Mouse (Mus musculus): ENCODE measurements around the gene Epor. TPM values are rescaled to one million over a fixed set of nuclear protein-coding genes. Genes with fewer than 3 reads are reported as not detected.

The Epor gene
- total and polyA plus RNA-seq, 3 experiments: 192 to 440 TPM; not detected in 1

DNA sequence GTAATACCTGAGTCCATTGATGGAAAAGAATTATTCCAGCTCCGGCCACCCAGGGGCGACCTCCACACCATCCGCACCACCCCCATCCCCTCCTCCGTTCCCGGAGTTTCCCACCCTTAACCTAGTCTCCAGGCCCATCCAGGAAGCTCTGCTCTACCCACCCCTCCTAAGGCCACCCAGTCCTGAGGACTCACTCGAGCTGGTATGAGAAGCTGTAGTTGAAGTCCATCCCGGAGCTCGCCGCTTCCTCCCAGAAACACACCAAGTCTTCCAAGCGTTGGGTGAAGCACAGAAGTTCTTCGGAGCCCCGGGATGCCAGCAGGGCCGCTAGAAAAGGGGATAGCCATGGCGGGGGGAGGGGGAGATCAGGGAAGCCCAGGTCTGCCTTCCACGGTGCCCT is 1.3 kb downstream of the Epor start:
- Histone ChIP-seq H3K4me1 (ENCODE audit: control insufficient read depth in 1 of 2, insufficient read depth in 2 of 2, low read length in 2 of 2) (peaks cover 13 to 32% of the 10 kb centered on the region in 2 experiments), H3K27ac (ENCODE audit: control insufficient read depth, low read depth, low read length) (peak overlapping the region; percentile 91), H3K4me3 (ENCODE audit: control insufficient read depth in 1 of 2, insufficient read depth in 1 of 2, low read depth in 2 of 2, low read length in 2 of 2) (peak overlapping the region; percentile 75 to 77), H3K27me3 (ENCODE audit: control insufficient read depth in 1 of 2, insufficient read depth in 2 of 2, low read length in 2 of 2) (no peaks in the 10 kb centered on the region), H3K9ac (ENCODE audit: control insufficient read depth, low read depth, low read length, poor library complexity, severe bottlenecking) (peak overlapping the region; percentile 77), H3K36me3 (ENCODE audit: control insufficient read depth in 1 of 2, insufficient read depth in 2 of 2, low read length in 2 of 2) (peaks cover 14 to 26% of the 10 kb centered on the region in 2 experiments), H3K9me3 (replicated peaks; ENCODE audit: insufficient read depth, low read length) (no peaks in the 10 kb centered on the region), H3K79me2 (ENCODE audit: control insufficient read depth, insufficient read depth, low read length, poor library complexity) (peaks cover 41% of the 10 kb centered on the region)
- TF ChIP-seq CTCF (IDR thresholded peaks at IDR 0.05 in 2 of 3, conservative IDR thresholded peaks at IDR 0.05 in 1 of 3; ENCODE audit: control insufficient read depth in 1 of 3, insufficient read depth in 1 of 3, low read depth in 2 of 3, low read length in 3 of 3, poor library complexity in 1 of 3, severe bottlenecking in 1 of 3) (no peak), POLR2AphosphoS2 (IDR thresholded peaks at IDR 0.05; ENCODE audit: low read length) (no peak), ZKSCAN1 (IDR thresholded peaks at IDR 0.05; ENCODE audit: low read depth, low read length) (no peak), ZNF384 (IDR thresholded peaks at IDR 0.05; ENCODE audit: low read depth, low read length) (no peak), SMC3 (IDR thresholded peaks at IDR 0.05; ENCODE audit: low read depth, low read length) (no peak), USF1 (IDR thresholded peaks at IDR 0.05; ENCODE audit: low read depth, low read length) (no peak), TBP (IDR thresholded peaks at IDR 0.05; ENCODE audit: low read depth, low read length) (no peak), MYC (IDR thresholded peaks at IDR 0.05; ENCODE audit: low read depth, low read length) (no peak), TAL1 (IDR thresholded peaks at IDR 0.05; ENCODE audit: low read length) (no peak)
- DNase-seq (ENCODE audit: low read depth, low spot score): no peak

DNA sequence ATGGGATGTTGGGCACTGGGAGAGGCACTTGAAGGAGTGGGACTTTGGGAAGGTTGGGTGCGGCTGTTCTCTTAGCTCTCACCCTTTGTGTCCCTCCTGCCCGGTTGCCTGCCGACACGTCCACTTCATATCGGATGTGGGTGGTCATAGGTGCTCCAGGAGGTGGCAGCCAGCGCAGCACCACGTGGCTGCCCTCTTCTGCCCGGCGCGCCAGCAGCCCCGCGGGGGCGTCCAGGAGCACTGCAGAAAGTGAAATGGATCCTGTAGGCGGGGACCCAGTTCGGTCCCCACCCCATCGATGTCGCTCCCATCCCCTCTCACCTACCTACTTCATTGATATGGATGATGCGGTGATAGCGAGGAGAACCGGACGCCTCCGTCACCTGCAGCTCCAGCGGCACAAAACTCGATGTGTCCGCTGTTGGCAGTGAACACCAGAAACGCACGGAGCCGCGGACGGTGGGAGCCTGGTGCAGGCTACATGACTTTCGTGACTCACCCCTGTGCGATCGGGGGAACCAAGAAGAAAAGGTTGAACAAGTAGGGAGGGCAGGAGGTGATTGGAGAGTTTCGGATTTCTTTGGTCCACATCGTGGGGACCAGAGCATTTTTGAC is 1.8 kb downstream of the Epor start:
- peaks cover 14 to 30% of the 10 kb centered on the region in 2 experiments for H3K36me3 ChIP-seq (ENCODE audit: control insufficient read depth in 1 of 2, insufficient read depth in 2 of 2, low read length in 2 of 2)
- H3K4me1 ChIP-seq (ENCODE audit: control insufficient read depth in 1 of 2, insufficient read depth in 2 of 2, low read length in 2 of 2): peaks cover 13 to 37% of the 10 kb centered on the region in 2 experiments
- peak overlapping the region; percentile 91 for H3K27ac ChIP-seq (ENCODE audit: control insufficient read depth, low read depth, low read length)

DNA sequence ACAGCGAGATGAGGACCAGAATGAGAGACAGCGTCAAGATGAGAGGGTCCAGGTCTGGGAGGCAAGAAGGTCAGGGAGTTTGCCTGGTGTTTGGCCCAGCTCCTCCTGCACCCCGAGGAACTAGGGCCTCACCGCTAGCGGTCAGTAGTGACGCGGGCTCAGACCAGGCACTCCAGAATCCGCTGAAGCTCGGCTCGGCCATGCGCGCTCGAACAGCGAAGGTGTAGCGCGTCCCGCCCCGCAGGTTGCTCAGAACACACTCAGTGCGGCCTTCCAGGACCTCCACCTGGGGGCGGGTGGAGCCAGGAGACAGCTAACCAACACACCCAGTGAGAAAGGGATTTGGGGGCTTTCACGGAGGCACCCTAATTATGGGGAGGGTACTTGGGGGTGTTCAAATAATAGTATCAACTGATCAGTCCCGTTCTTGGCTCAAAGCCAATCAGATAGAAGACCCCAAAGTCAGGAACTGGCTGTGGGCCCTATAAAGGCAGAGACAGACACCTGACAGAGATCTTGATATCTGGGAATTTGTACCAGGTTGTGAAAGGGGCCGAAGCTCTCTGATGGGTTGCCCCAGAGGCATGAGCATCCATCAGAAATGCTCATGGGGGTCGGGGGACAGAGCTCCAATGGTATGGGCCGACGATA is 2.6 kb downstream of the Epor start:
- no peaks in the 10 kb centered on the region for H3K9me3 ChIP-seq (replicated peaks; ENCODE audit: insufficient read depth, low read length)
- TF ChIP-seq ELF1 (IDR thresholded peaks at IDR 0.05; ENCODE audit: low read depth, low read length) (no peak), MAFK (IDR thresholded peaks at IDR 0.05; ENCODE audit: borderline replicate concordance, low read depth, low read length) (no peak), MAZ (IDR thresholded peaks at IDR 0.05; ENCODE audit: low read depth, low read length) (no peak), POLR2A (IDR thresholded peaks at IDR 0.05; ENCODE audit: control insufficient read depth in 1 of 2, insufficient read depth in 1 of 2, low read depth in 1 of 2, low read length in 2 of 2, poor library complexity in 1 of 2) (no peak), MEF2A (IDR thresholded peaks at IDR 0.05; ENCODE audit: extremely low read depth, insufficient replicate concordance, low read depth, low read length, poor library complexity, severe bottlenecking) (no peak), POLR2AphosphoS2 (IDR thresholded peaks at IDR 0.05; ENCODE audit: low read length) (no peak), GATA1 (IDR thresholded peaks at IDR 0.05; ENCODE audit: low read depth, low read length) (peak; percentile 97)
- peaks cover 14 to 32% of the 10 kb centered on the region in 2 experiments for H3K36me3 ChIP-seq (ENCODE audit: control insufficient read depth in 1 of 2, insufficient read depth in 2 of 2, low read length in 2 of 2)
- peak; percentile 59 for DNase-seq (ENCODE audit: low read depth, low spot score)
- peaks cover 15 to 40% of the 10 kb centered on the region in 2 experiments for H3K4me1 ChIP-seq (ENCODE audit: control insufficient read depth in 1 of 2, insufficient read depth in 2 of 2, low read length in 2 of 2)
- H3K27me3 ChIP-seq (ENCODE audit: control insufficient read depth in 1 of 2, insufficient read depth in 2 of 2, low read length in 2 of 2): no peaks in the 10 kb centered on the region
- H3K4me3 ChIP-seq (ENCODE audit: control insufficient read depth in 1 of 2, insufficient read depth in 1 of 2, low read depth in 2 of 2, low read length in 2 of 2): peak overlapping the region; percentile 75 to 77
- peaks cover 41% of the 10 kb centered on the region for H3K79me2 ChIP-seq (ENCODE audit: control insufficient read depth, insufficient read depth, low read length, poor library complexity)
- H3K9ac ChIP-seq (ENCODE audit: control insufficient read depth, low read depth, low read length, poor library complexity, severe bottlenecking): peak overlapping the region; percentile 77
- H3K27ac ChIP-seq (ENCODE audit: control insufficient read depth, low read depth, low read length): peak overlapping the region; percentile 91

More for the DNA sequence above, 1.8 kb downstream of the Epor start:
- TF ChIP-seq MAZ (IDR thresholded peaks at IDR 0.05; ENCODE audit: low read depth, low read length) (no peak), GATA1 (IDR thresholded peaks at IDR 0.05; ENCODE audit: low read depth, low read length) (0 out of 2 replicates have a peak, but pooled peaks have one; percentile 26), TAL1 (IDR thresholded peaks at IDR 0.05; ENCODE audit: low read length) (no peak)
- H3K27me3 ChIP-seq (ENCODE audit: control insufficient read depth in 1 of 2, insufficient read depth in 2 of 2, low read length in 2 of 2): no peaks in the 10 kb centered on the region
- no peaks in the 10 kb centered on the region for H3K9me3 ChIP-seq (replicated peaks; ENCODE audit: insufficient read depth, low read length)
- peaks cover 41% of the 10 kb centered on the region for H3K79me2 ChIP-seq (ENCODE audit: control insufficient read depth, insufficient read depth, low read length, poor library complexity)
- peak overlapping the region; percentile 75 to 77 for H3K4me3 ChIP-seq (ENCODE audit: control insufficient read depth in 1 of 2, insufficient read depth in 1 of 2, low read depth in 2 of 2, low read length in 2 of 2)
- H3K9ac ChIP-seq (ENCODE audit: control insufficient read depth, low read depth, low read length, poor library complexity, severe bottlenecking): peak overlapping the region; percentile 77
- peak; percentile 91 for DNase-seq (ENCODE audit: low read depth, low spot score)
